Mouse (Mus musculus) lung, postnatal 0 days (tissue): Measurements from ENCODE around the gene Cep128.
A peak's percentile ranks its signal among the peaks of the same experiment; 100 is the strongest.

ENCODE experiments used
- CTCF ChIP-seq: IDR thresholded peaks from 2 replicates; pipeline ENCODE4 v1.5.1; 2016; ENCODE audit warnings: antibody characterized with exemption, mild to moderate bottlenecking
- EP300 ChIP-seq: IDR thresholded peaks from 2 replicates; pipeline ENCODE4 v1.6.1; 2016; ENCODE audit warnings: antibody characterized with exemption, mild to moderate bottlenecking, control low read depth

GRCm38 (mm10) chr12:91088271-91088670 lies 295.9 kb downstream of the Cep128 start:
- TF ChIP-seq CTCF: peak; percentile 37
- no peak for TF ChIP-seq EP300
